Mouse (Mus musculus) cerebellum, adult 2 months (tissue): ENCODE measurements at regions not wholly inside any gene's neighbourhood (a gene's known extent, or its start where the extent isn't known, plus 50 kb on each side); places are given as distances from the start of the nearest gene placed in this dataset.

Source experiments
- CTCF ChIP-seq: fragments of 200-500 bp; IDR thresholded peaks from 2 replicates; pipeline ENCODE4 v1.5.1; 2011; ENCODE audit warnings: low read depth, mild to moderate bottlenecking, control low read depth, low read length, moderate library complexity, borderline replicate concordance; ENCODE audit not compliant: insufficient read depth
- POLR2A ChIP-seq: fragments of 200-500 bp; IDR thresholded peaks from 2 replicates; pipeline ENCODE4 v1.6.1; 2011; ENCODE audit warnings: low read length, control low read depth, borderline replicate concordance; ENCODE audit not compliant: insufficient read depth

- TF ChIP-seq CTCF (no peak), POLR2A (no peak)
Measured at GRCm38 (mm10) chr2:71670882-71671281, 74.5 kb upstream of the Itga6 start.
